48 mouse cellular contexts compared by ENCODE assay signal in genomic region chr1:93013367-93013766, GRCm38 (mm10). TPM values are rescaled to one million over a fixed set of nuclear protein-coding genes. Genes with fewer than 3 reads are reported as not detected.
"Had no signal": no experiment of that assay in that cellular context is flagged by ENCODE, and none has a peak within 500 bp of the region (broad histone marks: within the 10 kb centered on the region; RNA-seq: fewer than 3 reads in every experiment).

No protein-coding gene starts in this region.

- H3K36me3 ChIP-seq: heart, embryonic 12.5 days; heart, embryonic 13.5 days; heart, embryonic 15.5 days; intestine, embryonic 15.5 days; kidney, embryonic 15.5 days had no signal

- H3K4me3 ChIP-seq: heart, embryonic 12.5 days; heart, embryonic 13.5 days; heart, embryonic 15.5 days; hindbrain, embryonic 10.5 days; hindbrain, embryonic 12.5 days; hindbrain, embryonic 13.5 days; hindbrain, embryonic 15.5 days; intestine, embryonic 15.5 days; kidney, embryonic 15.5 days; layer of hippocampus, adult 2 months; left cerebral cortex, adult 2 months had no signal

- H3K9ac ChIP-seq: heart, embryonic 12.5 days; heart, embryonic 13.5 days; heart, embryonic 15.5 days; hindbrain, embryonic 12.5 days; hindbrain, embryonic 13.5 days; hindbrain, embryonic 14.5 days; hindbrain, embryonic 15.5 days; intestine, embryonic 15.5 days; kidney, embryonic 15.5 days had no signal

- ATAC-seq: hindbrain, embryonic 16.5 days; hindbrain, postnatal 0 days; inflammation-experienced regulatory T-cells, adult 6 months; intestine, embryonic 15.5 days; intestine, embryonic 16.5 days; intestine, postnatal 0 days had no signal

- H3K4me1 ChIP-seq: hindbrain, embryonic 10.5 days; hindbrain, embryonic 12.5 days; hindbrain, embryonic 13.5 days; hindbrain, embryonic 15.5 days; kidney, embryonic 15.5 days had no signal

- H3K27ac ChIP-seq: heart, embryonic 13.5 days; heart, embryonic 15.5 days; hindbrain, embryonic 10.5 days; hindbrain, embryonic 12.5 days; hindbrain, embryonic 13.5 days; hindbrain, embryonic 14.5 days; hindbrain, embryonic 15.5 days; intestine, embryonic 15.5 days; kidney, embryonic 15.5 days; kidney, postnatal 0 days; layer of hippocampus, adult 2 months; left cerebral cortex, adult 2 months had no signal

- H3K27me3 ChIP-seq: heart, embryonic 15.5 days; hindbrain, embryonic 12.5 days; hindbrain, embryonic 13.5 days; hindbrain, embryonic 15.5 days; intestine, embryonic 15.5 days; kidney, embryonic 15.5 days had no signal

- H3K9me3 ChIP-seq: heart, embryonic 12.5 days; heart, embryonic 13.5 days; heart, embryonic 15.5 days; hindbrain, embryonic 10.5 days; hindbrain, embryonic 12.5 days; hindbrain, embryonic 13.5 days; hindbrain, embryonic 15.5 days; intestine, embryonic 15.5 days; kidney, embryonic 15.5 days had no signal

- DNase-seq: heart, postnatal 10 days; heart, postnatal 14 days; heart, postnatal 36 days; heart, postnatal 4 days; kidney, adult 11 months; kidney, adult 18-20 months; kidney, adult 2 months; kidney, adult 8-10 months; kidney, adult 9 months; kidney, postnatal 10 days; kidney, postnatal 14 days; kidney, postnatal 25 days; kidney, postnatal 36 days; kidney, postnatal 4 days; layer of hippocampus, adult 9-11 months; layer of hippocampus, postnatal 36 days had no signal

- H3K4me2 ChIP-seq: heart, embryonic 11.5 days; heart, embryonic 12.5 days; heart, embryonic 13.5 days; heart, embryonic 15.5 days; hindbrain, embryonic 12.5 days; hindbrain, embryonic 13.5 days; hindbrain, embryonic 14.5 days; hindbrain, embryonic 15.5 days; intestine, embryonic 15.5 days; kidney, embryonic 15.5 days had no signal

RNA-seq across cellular contexts. Expression of gene Aqp12, which starts 7.2 kb away (rescaled TPM):
- total RNA-seq: heart, postnatal 10 days; heart, postnatal 14 days; heart, postnatal 25 days; heart, postnatal 36 days; heart, postnatal 4 days; hematopoietic stem cell, adult 5-6 weeks; hindbrain, postnatal 0 days; layer of hippocampus, adult 18-20 months; layer of hippocampus, adult 2 months; layer of hippocampus, adult 8-10 months; layer of hippocampus, postnatal 10 days; layer of hippocampus, postnatal 14 days; layer of hippocampus, postnatal 25 days; layer of hippocampus, postnatal 36 days; left cerebral cortex, adult 18-20 months; left cerebral cortex, adult 2 months had no signal
- polyA plus RNA-seq: heart, embryonic 11.5 days; heart, embryonic 12.5 days; heart, embryonic 13.5 days; heart, embryonic 15.5 days; heart, embryonic 16.5 days; heart, postnatal 0 days; hindbrain, embryonic 10.5 days; hindbrain, embryonic 11.5 days; hindbrain, embryonic 12.5 days; hindbrain, embryonic 13.5 days; hindbrain, embryonic 14.5 days; hindbrain, embryonic 15.5 days; hindbrain, embryonic 16.5 days; hindbrain, postnatal 0 days; inflammation-experienced regulatory T-cells, adult 6 months; kidney, adult 2 months; kidney, embryonic 14.5 days; kidney, embryonic 15.5 days; kidney, embryonic 16.5 days; kidney, postnatal 0 days had no signal
